Mouse (Mus musculus): ENCODE results near the gene Ston1. TPM values are rescaled to one million over a fixed set of nuclear protein-coding genes. Genes with fewer than 3 reads are reported as not detected.

The Ston1 gene
- polyA plus RNA-seq, 1 experiment, result 9.3 TPM

DNA sequence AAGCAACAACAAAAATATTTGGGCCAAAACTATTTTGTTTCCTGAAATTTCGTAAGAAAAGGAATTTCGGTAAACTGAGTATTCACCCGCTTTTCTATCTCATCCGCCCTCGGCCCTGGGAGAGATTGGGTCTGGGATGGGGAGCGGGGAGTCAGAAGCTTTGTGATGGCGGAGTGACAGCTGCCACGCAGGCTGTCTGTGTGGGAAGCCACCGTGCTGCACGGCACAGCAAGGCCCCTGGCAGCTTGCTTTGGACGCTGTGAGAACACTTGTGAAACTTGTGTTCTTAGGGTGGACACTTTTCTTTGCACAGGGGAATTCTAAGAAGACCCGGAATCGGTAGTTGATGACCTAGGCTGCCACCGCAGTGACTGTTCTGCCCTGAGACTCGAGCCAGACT is 10.1 kb upstream of the Ston1 start:
- TF ChIP-seq CTCF (IDR thresholded peaks at IDR 0.05; ENCODE audit: extremely low read depth, insufficient read depth, insufficient read length, insufficient replicate concordance), result no peak
- no peak for TF ChIP-seq POLR2A (IDR thresholded peaks at IDR 0.05; ENCODE audit: low read depth, low read length)
- Histone ChIP-seq H3K27ac (ENCODE audit: insufficient read depth, low read length) (no peak overlapping the region), H3K36me3 (ENCODE audit: control insufficient read depth, insufficient read depth, low read length) (peaks cover 31% of the 10 kb centered on the region), H3K4me3 (ENCODE audit: extremely low read depth, insufficient read depth, insufficient read length) (no peak overlapping the region), H3K27me3 (ENCODE audit: control insufficient read depth, insufficient read depth, low read length) (no peaks in the 10 kb centered on the region), H3K4me1 (ENCODE audit: control insufficient read depth, insufficient read depth, insufficient read length) (peaks cover 6% of the 10 kb centered on the region; the same call in 1 of the 2 replicates)
- DNase-seq (ENCODE audit: low read depth in 1 of 2, low spot score in 2 of 2), result no peak
- 91% methylated on average over 15 of the region's 15 CpGs for WGBS

DNA sequence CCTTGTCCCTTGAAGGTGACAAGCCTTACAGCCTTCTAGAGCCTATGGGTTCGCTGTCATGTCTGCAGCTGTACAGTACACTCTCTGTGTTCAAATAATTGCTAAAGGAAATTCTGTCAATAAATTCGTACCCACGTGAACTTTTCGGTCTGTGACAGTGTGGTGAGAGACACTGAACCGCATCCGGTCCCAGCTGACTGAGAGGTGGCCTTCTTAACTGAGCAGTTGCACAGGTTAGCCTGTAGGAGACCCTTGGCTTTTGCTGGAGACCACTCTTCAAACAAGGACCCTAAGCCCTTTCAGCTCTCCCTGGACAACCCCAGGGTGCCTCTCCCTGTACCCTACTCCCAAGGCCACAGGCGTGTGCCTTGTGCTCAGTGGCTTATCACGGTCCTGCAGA is 9.3 kb upstream of the Ston1 start:
- DNase-seq (ENCODE audit: low read depth in 1 of 2, low spot score in 2 of 2), result no peak
- 88% methylated on average over 8 of the region's 8 CpGs for WGBS
- no peak for TF ChIP-seq POLR2A (IDR thresholded peaks at IDR 0.05; ENCODE audit: low read depth, low read length)
- Histone ChIP-seq H3K27ac (ENCODE audit: insufficient read depth, low read length) (no peak overlapping the region), H3K4me1 (ENCODE audit: control insufficient read depth, insufficient read depth, insufficient read length) (peaks cover under 1% of the 10 kb centered on the region; the same call in 1 of the 2 replicates), H3K4me3 (ENCODE audit: extremely low read depth, insufficient read depth, insufficient read length) (no peak overlapping the region), H3K36me3 (ENCODE audit: control insufficient read depth, insufficient read depth, low read length) (peaks cover 31% of the 10 kb centered on the region), H3K27me3 (ENCODE audit: control insufficient read depth, insufficient read depth, low read length) (no peaks in the 10 kb centered on the region)

DNA sequence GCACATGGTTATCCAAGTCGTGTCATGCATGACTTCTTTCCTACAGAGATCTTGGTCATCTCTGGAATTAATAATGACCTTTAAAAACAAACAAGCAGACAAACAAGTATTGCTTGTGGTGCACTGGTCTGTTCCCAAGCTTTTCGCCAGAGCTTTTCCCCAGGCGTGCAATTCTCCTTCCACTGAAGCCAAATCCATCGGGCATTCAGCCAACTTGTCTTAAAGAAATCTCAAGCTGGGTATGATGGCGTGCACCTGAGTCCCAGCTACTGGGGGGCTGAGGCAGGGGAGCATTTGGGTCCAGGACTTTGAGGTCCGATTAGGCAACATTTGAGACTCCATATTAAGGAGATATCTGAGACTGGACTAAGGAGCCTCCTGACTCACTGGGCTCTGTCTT is 7.2 kb upstream of the Ston1 start:
- no peak overlapping the region for H3K27ac ChIP-seq (ENCODE audit: insufficient read depth, low read length)
- no peak overlapping the region for H3K4me3 ChIP-seq (ENCODE audit: extremely low read depth, insufficient read depth, insufficient read length)
- H3K27me3 ChIP-seq (ENCODE audit: control insufficient read depth, insufficient read depth, low read length), result no peaks in the 10 kb centered on the region
- TF ChIP-seq POLR2A (IDR thresholded peaks at IDR 0.05; ENCODE audit: low read depth, low read length), result no peak
- no peak for TF ChIP-seq CTCF (IDR thresholded peaks at IDR 0.05; ENCODE audit: extremely low read depth, insufficient read depth, insufficient read length, insufficient replicate concordance)
- WGBS, result 94% methylated on average over 6 of the region's 6 CpGs
- no peaks in the 10 kb centered on the region for H3K4me1 ChIP-seq (ENCODE audit: control insufficient read depth, insufficient read depth, insufficient read length)
- peaks cover 28% of the 10 kb centered on the region for H3K36me3 ChIP-seq (ENCODE audit: control insufficient read depth, insufficient read depth, low read length)
- no peak for DNase-seq (ENCODE audit: low read depth in 1 of 2, low spot score in 2 of 2)

DNA sequence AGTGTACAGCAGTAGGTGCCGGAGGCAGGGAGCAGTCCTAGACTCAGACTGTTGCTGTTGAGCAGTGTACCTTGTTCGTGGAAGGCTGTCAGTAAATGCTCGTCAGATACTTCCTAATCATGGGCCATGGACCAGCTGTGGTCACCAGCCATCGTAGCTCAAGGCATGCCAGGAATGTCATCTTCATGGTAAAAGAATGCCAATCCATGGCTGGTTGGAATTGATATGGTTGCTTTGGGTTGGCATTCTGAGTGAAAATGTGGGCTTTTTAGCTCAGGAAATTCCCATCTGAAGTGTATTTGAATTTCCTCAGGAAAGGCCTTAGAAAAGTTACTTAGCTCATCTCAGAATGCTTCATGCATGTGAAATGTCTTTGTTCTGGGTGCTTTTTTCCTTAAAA is 2.4 kb upstream of the Ston1 start:
- TF ChIP-seq CTCF (IDR thresholded peaks at IDR 0.05; ENCODE audit: extremely low read depth, insufficient read depth, insufficient read length, insufficient replicate concordance) (no peak), POLR2A (IDR thresholded peaks at IDR 0.05; ENCODE audit: low read depth, low read length) (no peak)
- WGBS, result 93% methylated on average over 4 of the region's 4 CpGs

DNA sequence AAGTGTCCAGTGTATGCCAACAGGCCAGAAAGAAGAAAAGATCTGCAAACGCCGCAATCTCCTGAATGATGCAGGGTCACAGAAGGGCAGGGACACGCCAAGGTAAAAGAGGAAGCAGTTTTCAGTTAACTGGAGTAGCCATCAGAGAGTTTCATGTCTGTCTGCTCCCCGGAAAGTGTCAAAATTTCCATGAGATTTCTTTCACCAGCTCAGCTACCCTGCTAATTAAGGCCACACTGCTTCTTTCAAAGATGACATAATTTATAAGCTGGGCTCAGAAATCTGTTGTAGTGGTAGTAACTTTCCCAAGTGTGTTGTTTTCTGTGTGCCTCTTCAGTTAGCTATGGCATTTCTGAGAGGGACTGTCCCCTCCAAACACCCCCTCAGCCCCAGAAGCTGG is 1.4 kb upstream of the Ston1 start:
- TF ChIP-seq POLR2A (IDR thresholded peaks at IDR 0.05; ENCODE audit: low read depth, low read length) (no peak), CTCF (IDR thresholded peaks at IDR 0.05; ENCODE audit: extremely low read depth, insufficient read depth, insufficient read length, insufficient replicate concordance) (no peak)
- no peaks in the 10 kb centered on the region; the same call in 1 of the 2 replicates for H3K27me3 ChIP-seq (ENCODE audit: control insufficient read depth, insufficient read depth, low read length)
- no peak for DNase-seq (ENCODE audit: low read depth in 1 of 2, low spot score in 2 of 2)
- H3K27ac ChIP-seq (ENCODE audit: insufficient read depth, low read length), result no peak overlapping the region
- H3K4me1 ChIP-seq (ENCODE audit: control insufficient read depth, insufficient read depth, insufficient read length), result peaks cover 2% of the 10 kb centered on the region; the same call in 1 of the 2 replicates
- no peaks in the 10 kb centered on the region for H3K36me3 ChIP-seq (ENCODE audit: control insufficient read depth, insufficient read depth, low read length)
- 68% methylated on average over 4 of the region's 4 CpGs for WGBS
- H3K4me3 ChIP-seq (ENCODE audit: extremely low read depth, insufficient read depth, insufficient read length), result no peak overlapping the region

More for the DNA sequence above, 2.4 kb upstream of the Ston1 start:
- Histone ChIP-seq H3K4me3 (ENCODE audit: extremely low read depth, insufficient read depth, insufficient read length) (no peak overlapping the region), H3K27me3 (ENCODE audit: control insufficient read depth, insufficient read depth, low read length) (no peaks in the 10 kb centered on the region; the same call in 1 of the 2 replicates), H3K27ac (ENCODE audit: insufficient read depth, low read length) (no peak overlapping the region), H3K36me3 (ENCODE audit: control insufficient read depth, insufficient read depth, low read length) (peaks cover 4% of the 10 kb centered on the region), H3K4me1 (ENCODE audit: control insufficient read depth, insufficient read depth, insufficient read length) (peaks cover 2% of the 10 kb centered on the region; the same call in 1 of the 2 replicates)
- no peak for DNase-seq (ENCODE audit: low read depth in 1 of 2, low spot score in 2 of 2)

DNA sequence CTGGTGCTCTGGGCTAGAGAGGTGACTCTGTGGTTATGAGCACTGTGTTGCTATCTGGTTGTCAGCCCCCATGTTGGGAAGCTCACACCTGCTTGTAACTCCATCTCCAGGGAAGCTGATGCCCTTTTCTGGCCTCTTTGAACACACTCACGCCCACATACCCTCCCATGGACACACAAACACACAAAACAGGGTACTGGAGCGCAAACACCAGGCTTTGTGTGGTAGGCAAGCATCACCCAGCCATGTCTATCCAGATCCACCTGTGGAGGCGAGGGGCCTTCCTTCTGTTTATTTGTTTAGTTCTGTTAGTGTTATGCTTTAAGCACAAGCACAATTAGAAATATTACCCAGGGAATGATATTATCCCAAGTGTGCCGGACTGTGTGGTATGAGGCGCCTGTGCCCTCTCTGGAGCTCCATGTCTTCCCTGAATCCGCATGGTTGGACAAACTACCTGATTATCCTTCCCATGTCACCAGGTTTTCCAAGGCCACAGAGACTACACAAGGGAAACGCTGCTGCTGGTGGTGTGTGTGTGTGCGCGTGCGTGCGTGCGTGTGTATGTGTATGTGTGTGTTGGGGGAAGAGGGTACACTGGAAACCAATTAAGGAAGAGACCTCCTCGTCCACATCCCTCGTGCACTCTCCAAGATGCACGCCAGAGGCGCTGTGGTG is 801 bp upstream of the Ston1 start:
- Histone ChIP-seq H3K27ac (ENCODE audit: insufficient read depth, low read length) (no peak overlapping the region), H3K4me1 (ENCODE audit: control insufficient read depth, insufficient read depth, insufficient read length) (peaks cover 2% of the 10 kb centered on the region; the same call in 1 of the 2 replicates), H3K36me3 (ENCODE audit: control insufficient read depth, insufficient read depth, low read length) (no peaks in the 10 kb centered on the region), H3K4me3 (ENCODE audit: extremely low read depth, insufficient read depth, insufficient read length) (peak overlapping the region; percentile 49; the same call in 1 of the 2 replicates), H3K27me3 (ENCODE audit: control insufficient read depth, insufficient read depth, low read length) (no peaks in the 10 kb centered on the region; the same call in 1 of the 2 replicates)
- WGBS, result 40% methylated on average over 16 of the region's 16 CpGs
- TF ChIP-seq POLR2A (IDR thresholded peaks at IDR 0.05; ENCODE audit: low read depth, low read length) (no peak), CTCF (IDR thresholded peaks at IDR 0.05; ENCODE audit: extremely low read depth, insufficient read depth, insufficient read length, insufficient replicate concordance) (peak; percentile 80; the same call in 1 of the 2 replicates)
- peak; percentile 19 to 64 for DNase-seq (ENCODE audit: low read depth in 1 of 2, low spot score in 2 of 2)

DNA sequence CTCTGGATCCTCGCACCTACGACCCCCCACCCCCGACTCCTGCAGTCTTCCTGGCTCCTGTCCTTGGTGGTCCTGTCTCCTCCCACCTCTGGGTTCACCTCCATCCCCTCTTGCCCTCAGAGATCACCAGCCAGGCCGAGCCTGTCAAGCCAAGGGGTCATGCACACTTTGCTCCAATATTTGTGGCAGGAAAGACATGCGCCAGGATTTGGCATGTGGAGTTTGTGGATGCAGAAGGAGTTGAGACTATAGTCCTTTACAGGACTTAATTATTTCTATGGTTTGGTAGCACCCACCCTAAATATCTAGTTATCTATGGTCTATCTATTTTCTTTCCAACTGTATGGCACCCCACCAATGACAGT is 554 bp downstream of the Ston1 start:
- Histone ChIP-seq H3K36me3 (ENCODE audit: control insufficient read depth, insufficient read depth, low read length) (no peaks in the 10 kb centered on the region), H3K4me3 (ENCODE audit: extremely low read depth, insufficient read depth, insufficient read length) (peak overlapping the region; percentile 58; the same call in 1 of the 2 replicates), H3K27me3 (ENCODE audit: control insufficient read depth, insufficient read depth, low read length) (no peaks in the 10 kb centered on the region; the same call in 1 of the 2 replicates), H3K27ac (ENCODE audit: insufficient read depth, low read length) (0 out of 2 replicates have a peak overlapping the region, but pooled peaks have one; percentile 12), H3K4me1 (ENCODE audit: control insufficient read depth, insufficient read depth, insufficient read length) (peaks cover 2% of the 10 kb centered on the region; the same call in 1 of the 2 replicates)
- 62% methylated on average over 5 of the region's 5 CpGs for WGBS
- TF ChIP-seq POLR2A (IDR thresholded peaks at IDR 0.05; ENCODE audit: low read depth, low read length) (no peak), CTCF (IDR thresholded peaks at IDR 0.05; ENCODE audit: extremely low read depth, insufficient read depth, insufficient read length, insufficient replicate concordance) (no peak)
- no peak for DNase-seq (ENCODE audit: low read depth in 1 of 2, low spot score in 2 of 2)

Measured in spleen, adult 2 months (tissue).